ENCODE assay signal across 9 mouse cellular contexts in genomic region chr6:70847386-70847785, GRCm38 (mm10). TPM values are rescaled to one million over a fixed set of nuclear protein-coding genes. Genes with fewer than 3 reads are reported as not detected.
A peak's percentile ranks its signal among the peaks of the same experiment; 100 is the strongest.
DNase-seq lines count a peak whose midpoint lies in the region; ATAC-seq and TF ChIP-seq lines count a peak whose summit lies in the region.
"Had no signal": no experiment of that assay in that cellular context is flagged by ENCODE, and none has a peak within 500 bp of the region (broad histone marks: within the 10 kb centered on the region; RNA-seq: fewer than 3 reads in every experiment).

No protein-coding gene starts in this region.

- no peaks in the 10 kb centered on the region for H3K36me3 ChIP-seq in forebrain, embryonic 14.5 days (ENCODE audit: control insufficient read depth, insufficient read depth, low read length)
- H3K36me3 ChIP-seq in forebrain, embryonic 11.5 days (ENCODE audit: control insufficient read depth, insufficient read depth, low read length) = no peaks in the 10 kb centered on the region
- H3K36me3 ChIP-seq in lung, postnatal 0 days (ENCODE audit: insufficient read depth, low read length) = no peaks in the 10 kb centered on the region
- no peaks in the 10 kb centered on the region for H3K36me3 ChIP-seq in embryonic facial prominence, embryonic 15.5 days
- no peaks in the 10 kb centered on the region for H3K36me3 ChIP-seq in neural tube, embryonic 13.5 days

- no peaks in the 10 kb centered on the region for H3K27me3 ChIP-seq in forebrain, embryonic 14.5 days (replicated peaks; ENCODE audit: control insufficient read depth, insufficient read depth, low read length)
- H3K27me3 ChIP-seq in forebrain, embryonic 11.5 days (ENCODE audit: control insufficient read depth, insufficient read depth, low read length) = no peaks in the 10 kb centered on the region
- no peaks in the 10 kb centered on the region for H3K27me3 ChIP-seq in lung, postnatal 0 days (replicated peaks; ENCODE audit: insufficient read depth, low read length)
- H3K27me3 ChIP-seq in embryonic facial prominence, embryonic 15.5 days = no peaks in the 10 kb centered on the region
- no peaks in the 10 kb centered on the region for H3K27me3 ChIP-seq in neural tube, embryonic 13.5 days

- no peak for TF ChIP-seq EP300 in lung, postnatal 0 days (IDR thresholded peaks at IDR 0.05)

- H3K4me2 ChIP-seq in forebrain, embryonic 14.5 days (ENCODE audit: low read length) = no peak overlapping the region
- no peak overlapping the region for H3K4me2 ChIP-seq in forebrain, embryonic 11.5 days (ENCODE audit: low read depth, low read length, severe bottlenecking)
- no peak overlapping the region for H3K4me2 ChIP-seq in lung, postnatal 0 days (replicated peaks; ENCODE audit: low read depth, low read length)
- H3K4me2 ChIP-seq in embryonic facial prominence, embryonic 15.5 days (replicated peaks) = 0 out of 2 replicates have a peak overlapping the region, but pooled peaks have one; percentile 5
- H3K4me2 ChIP-seq in neural tube, embryonic 13.5 days = peak overlapping the region; percentile 48

- no peaks in the 10 kb centered on the region for H3K9me3 ChIP-seq in forebrain, embryonic 14.5 days (replicated peaks; ENCODE audit: control insufficient read depth, low read length)
- no peaks in the 10 kb centered on the region for H3K9me3 ChIP-seq in forebrain, embryonic 11.5 days (ENCODE audit: control insufficient read depth, low read length)
- no peaks in the 10 kb centered on the region for H3K9me3 ChIP-seq in lung, postnatal 0 days (ENCODE audit: low read length)
- no peaks in the 10 kb centered on the region for H3K9me3 ChIP-seq in embryonic facial prominence, embryonic 15.5 days (replicated peaks)
- no peaks in the 10 kb centered on the region for H3K9me3 ChIP-seq in neural tube, embryonic 13.5 days

- H3K9ac ChIP-seq in forebrain, embryonic 14.5 days (ENCODE audit: low read length) = peak overlapping the region; percentile 35
- no peak overlapping the region for H3K9ac ChIP-seq in forebrain, embryonic 11.5 days (ENCODE audit: low read length)
- no peak overlapping the region for H3K9ac ChIP-seq in lung, postnatal 0 days (replicated peaks; ENCODE audit: low read depth)
- H3K9ac ChIP-seq in embryonic facial prominence, embryonic 15.5 days = no peak overlapping the region
- H3K9ac ChIP-seq in neural tube, embryonic 13.5 days = peak overlapping the region; percentile 53; the same call in 1 of the 2 replicates

- no peak overlapping the region for H3K4me3 ChIP-seq in forebrain, embryonic 14.5 days (ENCODE audit: low read depth, low read length)
- H3K4me3 ChIP-seq in forebrain, embryonic 11.5 days (ENCODE audit: low read depth, low read length) = no peak overlapping the region
- H3K4me3 ChIP-seq in lung, postnatal 0 days (ENCODE audit: low read depth, low read length) = no peak overlapping the region
- no peak overlapping the region; the same call in 1 of the 2 replicates for H3K4me3 ChIP-seq in embryonic facial prominence, embryonic 15.5 days (replicated peaks)
- H3K4me3 ChIP-seq in neural tube, embryonic 13.5 days = no peak overlapping the region

- ATAC-seq in forebrain, embryonic 14.5 days = no peak
- no peak for ATAC-seq in forebrain, embryonic 11.5 days (replicated peaks; ENCODE audit: low FRiP score)
- ATAC-seq in lung, postnatal 0 days = no peak
- no peak for ATAC-seq in embryonic facial prominence, embryonic 15.5 days (ENCODE audit: insufficient number of reproducible peaks, low FRiP score, low TSS enrichment, low read depth)
- no peak for ATAC-seq in neural tube, embryonic 13.5 days (ENCODE audit: low read depth)
- ATAC-seq in erythroid progenitor cell, adult 5-6 weeks (replicated peaks; ENCODE audit: low FRiP score, poor library complexity, severe bottlenecking) = no peak

- WGBS in forebrain, embryonic 14.5 days = 55% methylated on average over 3 of the region's 3 CpGs
- 55% methylated on average over 3 of the region's 3 CpGs for WGBS in forebrain, embryonic 11.5 days
- WGBS in lung, postnatal 0 days = 52% methylated on average over 3 of the region's 3 CpGs
- 30% methylated on average over 3 of the region's 3 CpGs for WGBS in embryonic facial prominence, embryonic 15.5 days
- WGBS in neural tube, embryonic 13.5 days = 65% methylated on average over 3 of the region's 3 CpGs

- peaks cover 21% of the 10 kb centered on the region for H3K4me1 ChIP-seq in forebrain, embryonic 14.5 days (ENCODE audit: control insufficient read depth, insufficient read depth, low read length)
- H3K4me1 ChIP-seq in forebrain, embryonic 11.5 days (replicated peaks; ENCODE audit: control insufficient read depth, insufficient read depth, low read length) = no peaks in the 10 kb centered on the region; the same call in 1 of the 2 replicates
- H3K4me1 ChIP-seq in lung, postnatal 0 days (ENCODE audit: insufficient read depth, low read depth, low read length) = peaks cover 13% of the 10 kb centered on the region; the same call in 1 of the 2 replicates
- H3K4me1 ChIP-seq in embryonic facial prominence, embryonic 15.5 days = peaks cover 27% of the 10 kb centered on the region
- H3K4me1 ChIP-seq in neural tube, embryonic 13.5 days (replicated peaks) = peaks cover 51% of the 10 kb centered on the region

- no peak overlapping the region for H3K27ac ChIP-seq in forebrain, embryonic 14.5 days (ENCODE audit: low read depth, low read length)
- no peak overlapping the region for H3K27ac ChIP-seq in forebrain, embryonic 11.5 days (ENCODE audit: low read depth, low read length)
- H3K27ac ChIP-seq in lung, postnatal 0 days (ENCODE audit: low read length) = peak overlapping the region; percentile 47; the same call in 1 of the 2 replicates
- peak overlapping the region; percentile 44; the same call in 1 of the 2 replicates for H3K27ac ChIP-seq in embryonic facial prominence, embryonic 15.5 days (replicated peaks)
- no peak overlapping the region for H3K27ac ChIP-seq in neural tube, embryonic 13.5 days (replicated peaks)

- no peak for DNase-seq in forebrain, embryonic 14.5 days (ENCODE audit: low spot score)
- no peak for DNase-seq in forebrain, embryonic 11.5 days (ENCODE audit: low spot score)
- DNase-seq in lung, postnatal 0 days (ENCODE audit: low spot score) = no peak
- no peak for DNase-seq in lung, postnatal 25 days (ENCODE audit: low spot score)
- no peak for DNase-seq in adrenal gland, postnatal 36 days
- DNase-seq: cerebellum, adult 18-20 months had no signal

- TF ChIP-seq CTCF in lung, postnatal 0 days (IDR thresholded peaks at IDR 0.05) = no peak

RNA-seq across cellular contexts. Expression of gene Eif2ak3, which starts 3.1 kb away (rescaled TPM):
- 9.4 and 10.7 TPM in 2 replicates for polyA plus RNA-seq in forebrain, embryonic 14.5 days (2014; fragmentation: Nextera tagmentation; extraction: Ambion mirVana)
- 9.8 and 11.0 TPM in 2 replicates for polyA plus RNA-seq in forebrain, embryonic 11.5 days (2014; fragmentation: Nextera tagmentation; extraction: Ambion mirVana)
- 8.6 and 8.9 TPM in 2 replicates for polyA plus RNA-seq in lung, postnatal 0 days (2015; fragmentation: Nextera tagmentation; extraction: Ambion mirVana)
- 14.2 and 14.3 TPM in 2 replicates for polyA plus RNA-seq in embryonic facial prominence, embryonic 15.5 days (2015; fragmentation: Nextera tagmentation; extraction: Ambion mirVana)
- 14.9 and 17.3 TPM in 2 replicates for polyA plus RNA-seq in neural tube, embryonic 13.5 days (2015; fragmentation: Nextera tagmentation; extraction: Ambion mirVana)
- 5.8 and 29.8 TPM in 2 replicates for total RNA-seq in erythroid progenitor cell, adult 5-6 weeks (2015; ENCODE audit: low replicate concordance)
- total RNA-seq in erythroid progenitor cell, adult 5-6 weeks (2017; ENCODE audit: low replicate concordance) = 9.4 and 12.6 TPM in 2 replicates
- total RNA-seq in adrenal gland, postnatal 36 days (2021) = 10 to 100 TPM; 19.4 to 20.0 TPM

RNA-seq across cellular contexts. Expression of gene Rpia, which starts 55.4 kb away (rescaled TPM):
- polyA plus RNA-seq in forebrain, embryonic 14.5 days (2014; fragmentation: Nextera tagmentation; extraction: Ambion mirVana) = 2.5 and 2.6 TPM in 2 replicates
- polyA plus RNA-seq in forebrain, embryonic 11.5 days (2014; fragmentation: Nextera tagmentation; extraction: Ambion mirVana) = 2.0 and 3.3 TPM in 2 replicates
- polyA plus RNA-seq in lung, postnatal 0 days (2015; fragmentation: Nextera tagmentation; extraction: Ambion mirVana) = 2.3 and 2.4 TPM in 2 replicates
- 2.9 and 3.2 TPM in 2 replicates for polyA plus RNA-seq in embryonic facial prominence, embryonic 15.5 days (2015; fragmentation: Nextera tagmentation; extraction: Ambion mirVana)
- 3.2 and 3.6 TPM in 2 replicates for polyA plus RNA-seq in neural tube, embryonic 13.5 days (2015; fragmentation: Nextera tagmentation; extraction: Ambion mirVana)
- total RNA-seq in erythroid progenitor cell, adult 5-6 weeks (2015; ENCODE audit: low replicate concordance) = 51.9 and 59.1 TPM in 2 replicates
- 65.7 and 70.3 TPM in 2 replicates for total RNA-seq in erythroid progenitor cell, adult 5-6 weeks (2017; ENCODE audit: low replicate concordance)
- 10 to 100 TPM; 18.5 to 25.0 TPM for total RNA-seq in adrenal gland, postnatal 36 days (2021)

Comparison
In these comparisons a context has a peak if more than half of its experiments do, and no peak if none do; other contexts are left out.
1. H3K9ac ChIP-seq: peak in forebrain, embryonic 14.5 days (single experiment) and neural tube, embryonic 13.5 days (single experiment); none in forebrain, embryonic 11.5 days (single experiment), lung, postnatal 0 days (single experiment) and embryonic facial prominence, embryonic 15.5 days (single experiment).
2. H3K27ac ChIP-seq: peak in lung, postnatal 0 days (single experiment) and embryonic facial prominence, embryonic 15.5 days (single experiment); none in forebrain, embryonic 14.5 days (single experiment), forebrain, embryonic 11.5 days (single experiment) and neural tube, embryonic 13.5 days (single experiment).
3. H3K4me2 ChIP-seq: peak in embryonic facial prominence, embryonic 15.5 days (single experiment) and neural tube, embryonic 13.5 days (single experiment); none in forebrain, embryonic 14.5 days (single experiment), forebrain, embryonic 11.5 days (single experiment) and lung, postnatal 0 days (single experiment).